Mouse (Mus musculus) bone marrow macrophage, adult 2 months (primary cell): Measurements from ENCODE around the gene Gadd45g.

Source experiments
- CTCF ChIP-seq: IDR thresholded peaks from 2 replicates; pipeline ENCODE4 v1.5.1; 2012; ENCODE audit warnings: low read depth, mild to moderate bottlenecking, low read length, moderate library complexity
- POLR2A ChIP-seq: IDR thresholded peaks from 2 replicates; pipeline ENCODE4 v1.6.1; 2012; ENCODE audit warnings: mild to moderate bottlenecking, low read depth, low read length, borderline replicate concordance

GRCm38 (mm10) chr13:51869129-51869491 is 22.6 kb downstream of the Gadd45g start:
- no peak for TF ChIP-seq CTCF
- TF ChIP-seq POLR2A = no peak
